Mouse (Mus musculus) mesoderm, embryonic 11.5 days (tissue): Measurements from ENCODE around the gene Ccdc187.

Source experiments
- DNase-seq: peaks from one replicate; pipeline ENCODE4 v3.0.0-alpha.2; 2012; ENCODE audit warnings: low read depth, low spot score

Ccdc187 gene

DNA sequence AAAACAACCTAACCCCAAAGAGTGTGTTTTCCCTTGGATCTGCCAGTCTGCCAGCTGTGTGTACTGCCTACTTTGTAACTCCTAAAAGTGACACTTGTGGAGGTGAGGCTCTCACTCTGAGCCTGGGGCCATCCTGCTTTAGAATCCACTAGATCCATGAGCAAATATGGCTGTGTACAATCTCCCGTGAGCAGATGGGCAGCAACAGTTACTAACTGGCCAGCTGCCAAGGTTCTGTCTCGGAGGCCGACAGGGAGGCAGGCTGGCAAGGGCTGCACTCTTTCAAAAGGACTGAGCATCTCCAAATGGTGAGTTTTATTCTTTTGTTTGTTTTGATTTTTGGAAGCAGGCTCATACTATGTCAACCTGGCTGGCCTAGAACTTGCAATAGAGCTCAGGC lies 79.8 kb downstream of the Ccdc187 start:
- no peak for DNase-seq

DNA sequence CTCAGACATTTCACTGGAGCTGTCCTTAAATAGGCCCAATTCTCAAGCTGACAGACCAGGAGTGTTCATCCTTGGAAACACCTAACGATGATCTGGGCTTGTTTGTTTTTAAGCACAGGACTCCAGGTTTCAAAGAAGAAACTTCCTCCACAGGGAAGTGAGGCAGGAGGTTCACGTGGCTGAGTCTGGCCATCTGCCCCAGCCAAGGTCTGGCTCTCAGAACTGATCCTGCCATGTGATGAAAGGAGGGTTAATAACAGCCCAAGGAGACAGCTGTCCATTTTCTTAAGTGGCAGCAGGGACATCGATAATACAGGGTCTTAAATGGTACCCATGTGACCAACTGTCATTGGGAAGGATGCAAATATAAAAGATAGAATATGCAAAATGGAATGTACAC lies 84.8 kb downstream of the Ccdc187 start:
- DNase-seq, result no peak

DNA sequence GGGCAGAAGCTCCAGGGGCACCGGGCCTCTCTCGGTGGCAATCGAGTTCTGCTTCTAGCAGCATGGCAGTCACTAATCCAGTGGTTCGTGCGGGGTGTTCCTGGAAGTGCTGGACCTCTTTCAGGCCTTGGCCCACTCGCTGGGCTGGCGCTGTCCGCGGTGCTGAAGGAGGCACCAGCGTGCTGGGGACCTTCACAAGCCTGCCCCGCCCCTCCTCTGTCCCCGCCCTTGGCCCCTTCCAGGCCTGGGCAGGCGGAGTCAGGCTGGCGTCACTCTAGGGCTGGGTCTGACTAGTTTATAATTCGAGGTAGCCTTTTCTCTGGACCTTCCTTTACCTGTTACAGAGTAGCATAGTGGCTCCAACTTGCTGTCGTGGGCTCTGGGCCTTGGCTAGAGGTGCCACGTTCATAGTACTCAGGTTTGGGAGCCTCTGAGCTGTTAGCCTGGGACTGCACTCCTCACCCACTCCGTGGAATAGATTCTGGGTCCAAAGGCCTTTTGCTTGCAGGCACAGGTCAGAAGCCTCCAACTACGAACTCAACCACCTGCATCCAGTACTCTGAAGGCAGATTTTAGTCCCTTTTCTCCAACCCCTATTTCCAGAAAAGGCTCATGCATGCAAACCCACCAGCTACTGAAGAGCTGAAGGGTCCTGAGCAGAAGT lies 86.1 kb downstream of the Ccdc187 start, which contains the start of gene Lhx3:
Gene Lhx3 (minus strand): TSS at position 164 of the 664 bp plus-strand sequence.
- peak; percentile 93 for DNase-seq

DNA sequence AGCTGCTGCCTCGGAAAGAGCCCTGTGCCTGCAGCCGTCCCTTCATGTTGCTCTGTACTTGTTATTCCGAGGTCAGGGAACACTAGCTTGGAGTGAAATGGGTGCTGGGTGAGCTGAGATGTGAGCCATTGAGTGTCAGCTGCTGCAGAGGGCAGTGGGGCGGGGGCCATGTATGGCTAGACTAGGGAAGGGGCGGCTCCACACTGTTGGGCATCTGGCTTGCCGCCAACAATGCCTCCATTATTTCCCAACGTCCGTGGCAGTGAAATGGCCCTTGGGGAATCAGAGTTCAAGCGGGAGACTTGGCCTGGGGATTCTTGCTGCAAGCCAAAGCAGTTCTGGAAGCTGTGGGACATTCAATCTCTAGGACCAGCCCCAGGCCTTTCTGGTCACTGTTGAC lies 86.8 kb downstream of the Ccdc187 start:
- DNase-seq, result peak; percentile 53

DNA sequence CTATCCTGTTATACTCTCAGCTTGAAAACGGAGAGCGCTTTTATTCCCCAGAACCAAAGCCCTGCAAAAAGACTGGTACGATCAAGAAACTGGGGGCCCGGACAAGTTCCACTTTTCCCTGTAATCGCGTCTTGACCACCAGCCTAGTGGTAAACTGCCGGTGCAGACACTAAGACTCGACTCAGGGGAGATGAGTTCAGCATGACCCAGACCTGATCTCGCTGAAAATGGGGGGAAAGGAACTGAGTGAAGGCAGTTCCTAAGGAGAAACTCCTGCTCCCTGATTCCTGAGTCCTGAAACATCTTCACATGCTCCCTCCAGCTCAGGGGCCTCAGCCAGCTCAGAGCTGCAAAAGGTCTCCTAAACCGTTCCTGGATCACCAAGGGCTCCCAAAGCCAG lies 88.6 kb downstream of the Ccdc187 start:
- no peak for DNase-seq

DNA sequence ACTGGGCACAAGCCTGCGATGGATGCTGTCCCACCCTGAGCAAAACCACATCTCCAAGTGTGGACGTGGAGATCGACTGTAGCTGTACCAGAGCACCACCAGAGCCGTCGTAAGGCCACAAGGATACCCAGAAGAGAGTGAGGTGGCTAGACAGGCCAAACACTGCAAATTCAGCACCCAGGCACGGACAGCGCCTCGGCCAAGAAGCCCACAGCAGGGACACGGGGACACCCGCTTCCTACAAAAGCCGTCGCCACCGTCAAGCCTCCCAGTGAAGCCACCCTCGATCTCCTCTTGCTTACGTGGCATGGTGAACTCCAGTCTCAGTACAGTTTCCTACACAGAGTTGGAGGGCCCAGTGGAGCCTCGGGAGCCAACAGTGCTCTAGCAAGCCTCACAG lies 89.2 kb downstream of the Ccdc187 start:
- DNase-seq, result peak; percentile 76

DNA sequence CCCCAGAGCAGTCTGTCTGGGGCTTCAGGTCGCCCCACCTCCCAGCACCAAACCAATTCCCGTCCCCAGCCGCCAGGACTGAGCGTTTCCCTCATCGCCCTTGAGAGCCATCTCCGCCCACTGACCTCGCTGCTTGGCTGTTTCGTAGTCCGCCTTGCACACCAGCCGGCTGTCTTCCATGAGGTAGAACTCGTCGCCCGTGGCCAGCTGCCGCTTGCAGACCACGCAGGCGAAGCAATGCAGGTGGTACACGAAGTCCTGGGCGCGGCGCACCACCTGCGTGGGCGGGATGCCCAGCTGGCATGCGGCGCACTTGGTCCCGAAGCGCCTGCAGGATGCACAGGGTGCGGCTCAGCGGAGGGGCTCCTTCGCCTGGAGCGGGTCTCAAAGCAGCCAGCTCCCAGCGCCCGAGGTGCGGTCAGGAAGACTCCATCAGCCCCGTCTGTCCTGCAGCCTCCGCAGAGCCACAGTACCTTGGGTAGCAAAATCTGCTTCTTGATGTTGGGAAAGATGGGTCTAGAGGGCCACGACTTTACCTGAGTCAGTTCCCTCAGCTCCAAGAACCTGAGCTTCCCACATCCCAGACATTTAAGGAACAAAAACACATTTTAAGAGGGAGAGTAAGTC lies 91.4 kb downstream of the Ccdc187 start:
- no peak for DNase-seq

DNA sequence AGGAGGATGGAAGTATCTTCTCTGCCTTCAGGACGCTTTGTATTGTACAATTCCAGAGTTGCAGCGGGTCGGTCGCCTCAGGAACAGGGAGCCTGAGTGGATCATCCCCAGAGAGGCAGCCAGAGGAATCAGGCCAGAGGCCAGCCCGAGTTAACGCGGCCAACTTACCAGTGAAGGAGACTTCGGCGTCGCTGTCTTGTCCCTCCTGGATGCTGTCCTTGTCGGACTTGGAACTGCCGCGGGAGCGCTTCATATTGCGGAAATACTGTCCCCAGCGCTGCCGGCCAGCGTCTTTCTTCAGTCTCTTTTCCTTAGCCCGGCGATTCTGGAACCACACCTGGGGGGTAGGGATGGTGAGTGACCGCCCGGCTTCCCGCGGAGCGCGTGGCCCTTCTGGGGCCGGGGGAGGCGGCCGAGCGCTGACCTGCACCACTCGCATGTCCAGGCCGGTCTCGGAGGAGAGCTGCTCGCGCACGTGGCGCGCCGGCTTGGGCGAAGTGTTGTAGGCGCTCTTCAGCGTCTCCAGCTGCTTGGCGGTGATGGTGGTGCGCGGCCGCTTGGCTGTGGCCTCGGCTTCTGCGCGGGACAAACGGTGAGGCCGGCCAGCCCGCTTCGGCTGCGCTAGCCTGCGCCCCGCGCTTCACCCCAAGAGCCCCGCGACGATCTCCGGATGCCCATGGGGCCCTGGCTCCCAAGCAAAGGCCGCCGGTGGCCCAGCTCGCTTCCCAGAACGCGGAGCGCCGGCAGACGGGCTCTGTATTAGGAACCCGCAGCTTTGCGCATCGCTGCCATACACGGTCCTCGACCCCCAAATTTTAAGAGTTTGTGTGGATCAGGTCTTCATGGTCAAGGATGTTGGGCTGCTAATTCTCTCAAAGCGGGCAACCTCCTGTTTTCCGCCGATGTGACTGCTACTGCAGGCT lies 92.2 kb downstream of the Ccdc187 start:
- DNase-seq, result no peak

DNA sequence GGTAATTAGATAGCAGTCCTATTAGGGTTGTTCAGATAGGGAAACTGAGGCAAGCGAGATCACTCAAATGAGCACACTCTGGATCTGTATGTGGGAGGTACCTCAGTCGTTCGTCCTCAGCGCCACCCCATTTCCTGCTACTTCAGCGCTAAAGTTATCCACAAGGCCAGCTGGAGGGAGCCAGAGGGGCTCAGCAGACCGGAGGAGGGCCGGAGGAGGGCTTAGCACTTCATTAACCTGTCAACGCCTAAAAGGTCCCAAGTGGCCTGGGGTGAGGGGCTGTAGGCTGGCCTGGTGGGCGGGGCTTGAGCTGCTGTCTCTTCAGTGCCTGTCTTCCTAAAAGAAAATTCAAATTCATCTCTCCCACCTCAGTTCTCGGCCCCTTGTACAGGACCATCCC lies 95.9 kb downstream of the Ccdc187 start:
- DNase-seq, result peak; percentile 75

DNA sequence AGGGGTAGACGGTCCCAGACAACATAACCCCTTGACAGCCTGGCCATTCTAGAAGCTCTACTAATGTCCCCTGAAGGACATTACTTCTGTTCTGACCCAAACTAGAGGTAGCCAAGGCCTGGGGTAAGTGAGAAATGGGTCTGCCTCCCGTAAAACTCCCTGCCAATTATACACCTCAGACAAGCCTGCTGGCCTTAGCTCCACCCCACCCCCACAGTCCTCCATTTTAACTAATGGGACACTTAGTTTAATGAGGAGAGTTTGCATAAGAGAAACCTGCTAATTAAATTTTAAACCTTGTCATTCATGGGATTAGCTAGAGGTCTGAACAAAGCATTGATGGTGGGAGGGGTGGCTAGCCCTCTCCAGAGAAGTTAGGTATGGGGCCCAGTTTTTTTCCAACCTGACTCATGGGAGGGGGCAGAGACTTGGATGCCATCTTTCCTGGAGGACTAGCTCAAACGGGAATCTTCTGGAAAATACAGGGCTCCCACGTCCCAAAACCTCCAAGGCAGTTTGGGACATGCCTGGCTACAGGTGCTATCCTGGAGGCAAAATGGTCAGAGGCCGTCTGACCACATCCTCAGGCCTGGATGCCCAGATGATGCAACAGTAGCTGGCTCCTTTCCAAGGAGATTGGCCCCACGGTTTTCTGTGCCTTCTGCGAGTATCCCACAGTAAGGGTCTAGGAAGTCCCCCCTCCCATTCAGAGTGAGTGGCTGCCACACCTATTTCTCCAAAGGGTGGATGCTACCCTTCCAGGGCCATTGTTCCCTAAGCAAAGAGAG lies 99.6 kb downstream of the Ccdc187 start:
- no peak for DNase-seq
